Mouse (Mus musculus) midbrain, embryonic 16.5 days (tissue): ENCODE data around the gene Tob2. TPM values are rescaled to one million over a fixed set of nuclear protein-coding genes. Genes with fewer than 3 reads are reported as not detected.

Source experiments
- ATAC-seq: fragments of 200-750 bp; cut with Nextera tagmentation; 2 replicates; pipeline ENCODE4 v1.8.0; 2017; ENCODE audit warnings: moderate TSS enrichment
- H3K27ac ChIP-seq: fragments of 300-500 bp; sonication (generic); 2 replicates; pipeline ENCODE4 v1.5.1; 2014; ENCODE audit warnings: mild to moderate bottlenecking, low read length, mixed read lengths
- H3K27me3 ChIP-seq: fragments of 300-500 bp; sonication (generic); 2 replicates; pipeline ENCODE4 v1.6.1; 2014; ENCODE audit warnings: low read depth, low read length, mixed read lengths; ENCODE audit not compliant: control insufficient read depth, insufficient read depth
- H3K36me3 ChIP-seq: fragments of 300-500 bp; sonication (generic); 2 replicates; pipeline ENCODE4 v1.6.1; 2014; ENCODE audit warnings: mild to moderate bottlenecking, low read length, moderate library complexity, mixed read lengths; ENCODE audit not compliant: control insufficient read depth, insufficient read depth
- H3K4me1 ChIP-seq: fragments of 300-500 bp; sonication (generic); 2 replicates; pipeline ENCODE4 v1.6.1; 2014; ENCODE audit warnings: mild to moderate bottlenecking, low read length, mixed read lengths; ENCODE audit not compliant: control insufficient read depth, insufficient read depth
- H3K4me2 ChIP-seq: fragments of 300-500 bp; sonication (generic); 2 replicates; pipeline ENCODE4 v1.6.1; 2014; ENCODE audit warnings: mild to moderate bottlenecking, low read length, mixed read lengths
- H3K4me3 ChIP-seq: fragments of 300-500 bp; sonication (generic); 2 replicates; pipeline ENCODE4 v1.5.1; 2014; ENCODE audit warnings: low read depth, mild to moderate bottlenecking, low read length, moderate library complexity, mixed read lengths
- H3K9ac ChIP-seq: fragments of 300-500 bp; sonication (generic); 2 replicates; pipeline ENCODE4 v1.6.1; 2014; ENCODE audit warnings: low read depth, low read length, mixed read lengths
- H3K9me3 ChIP-seq: fragments of 300-500 bp; sonication (generic); replicated peaks from 2 replicates; pipeline ENCODE4 v1.6.1; 2014; ENCODE audit warnings: mild to moderate bottlenecking, low read length, mixed read lengths; ENCODE audit not compliant: control insufficient read depth, poor library complexity, severe bottlenecking
- WGBS: fragments of 180-500 bp; shearing (Covaris S2); extraction: QIAGEN DNeasy Blood & Tissue Kit; methylation state at CpG from one replicate; pipeline ENCODE4 v1.1.7; 2014; 5-methylcytosine and 5-hydroxymethylcytosine counted together
- polyA plus RNA-seq: library from polyadenylated mRNA; unstranded; fragments of >200 nt; fragmentation: Nextera tagmentation; extraction: Ambion mirVana; gene quantifications from 2 replicates; pipeline ENCODE4 v1.2.1, GENCODE M21; 2015

Gene Tob2
- polyA plus RNA-seq, 1 experiment from 2014 or later, result 17.1 TPM

GRCm38 (mm10) chr15:81846755-81847154 is 11.8 kb downstream of the Tob2 start:
- H3K27ac ChIP-seq, result no peak overlapping the region
- no peak for ATAC-seq
- H3K27me3 ChIP-seq, result no peaks in the 10 kb centered on the region
- H3K4me2 ChIP-seq, result no peak overlapping the region
- no peaks in the 10 kb centered on the region for H3K9me3 ChIP-seq
- no peaks in the 10 kb centered on the region for H3K4me1 ChIP-seq
- no peak overlapping the region for H3K9ac ChIP-seq
- H3K4me3 ChIP-seq, result no peak overlapping the region
- 88% methylated on average over 9 of the region's 9 CpGs for WGBS
- peaks cover 18% of the 10 kb centered on the region for H3K36me3 ChIP-seq

GRCm38 (mm10) chr15:81845724-81846123 is 12.9 kb downstream of the Tob2 start:
- no peak overlapping the region for H3K9ac ChIP-seq
- no peaks in the 10 kb centered on the region for H3K27me3 ChIP-seq
- no peak for ATAC-seq
- peaks cover 8% of the 10 kb centered on the region for H3K36me3 ChIP-seq
- 41% methylated on average over 4 of the region's 4 CpGs for WGBS
- H3K4me1 ChIP-seq, result no peaks in the 10 kb centered on the region
- H3K27ac ChIP-seq, result no peak overlapping the region
- no peaks in the 10 kb centered on the region for H3K9me3 ChIP-seq
- H3K4me2 ChIP-seq, result no peak overlapping the region
- no peak overlapping the region for H3K4me3 ChIP-seq

GRCm38 (mm10) chr15:81845033-81845625 is 13.5 kb downstream of the Tob2 start:
- Histone ChIP-seq H3K27ac (no peak overlapping the region), H3K4me3 (no peak overlapping the region), H3K4me2 (no peak overlapping the region), H3K36me3 (peaks cover 2% of the 10 kb centered on the region; the same call in 1 of the 2 replicates), H3K9ac (no peak overlapping the region), H3K27me3 (no peaks in the 10 kb centered on the region), H3K9me3 (no peaks in the 10 kb centered on the region), H3K4me1 (no peaks in the 10 kb centered on the region)
- 77% methylated on average over 5 of the region's 5 CpGs for WGBS
- no peak for ATAC-seq

GRCm38 (mm10) chr15:81842275-81842674 is 16.3 kb downstream of the Tob2 start:
- no peak overlapping the region for H3K27ac ChIP-seq
- WGBS, result 91% methylated on average over 7 of the region's 7 CpGs
- no peak overlapping the region for H3K4me2 ChIP-seq
- no peaks in the 10 kb centered on the region for H3K27me3 ChIP-seq
- ATAC-seq, result no peak
- no peaks in the 10 kb centered on the region for H3K4me1 ChIP-seq
- H3K9me3 ChIP-seq, result no peaks in the 10 kb centered on the region
- no peak overlapping the region for H3K4me3 ChIP-seq
- H3K9ac ChIP-seq, result no peak overlapping the region
- H3K36me3 ChIP-seq, result no peaks in the 10 kb centered on the region

- Histone ChIP-seq H3K27me3 (no peaks in the 10 kb centered on the region), H3K4me2 (no peak overlapping the region), H3K36me3 (no peaks in the 10 kb centered on the region), H3K4me3 (no peak overlapping the region), H3K27ac (no peak overlapping the region), H3K9me3 (no peaks in the 10 kb centered on the region), H3K9ac (no peak overlapping the region), H3K4me1 (no peaks in the 10 kb centered on the region)
- 93% methylated on average over 7 of the region's 7 CpGs for WGBS
- ATAC-seq, result no peak
These were observed 18.3 kb downstream of the Tob2 start for GRCm38 (mm10) chr15:81840306-81840705.

- peak; percentile 56; the same call in 1 of the 2 replicates for ATAC-seq
- H3K36me3 ChIP-seq, result no peaks in the 10 kb centered on the region
- H3K4me1 ChIP-seq, result no peaks in the 10 kb centered on the region
- H3K9me3 ChIP-seq, result no peaks in the 10 kb centered on the region
- H3K27ac ChIP-seq, result no peak overlapping the region
- no peaks in the 10 kb centered on the region for H3K27me3 ChIP-seq
- H3K4me3 ChIP-seq, result no peak overlapping the region
- H3K4me2 ChIP-seq, result no peak overlapping the region
- WGBS, result 66% methylated on average over 5 of the region's 5 CpGs
- no peak overlapping the region for H3K9ac ChIP-seq
These were observed 19.0 kb downstream of the Tob2 start for GRCm38 (mm10) chr15:81839634-81840033.

- 58% methylated on average over 14 of the region's 14 CpGs for WGBS
- ATAC-seq, result no peak
- H3K9me3 ChIP-seq, result no peaks in the 10 kb centered on the region
- no peak overlapping the region for H3K9ac ChIP-seq
- no peak overlapping the region for H3K4me2 ChIP-seq
- H3K27ac ChIP-seq, result no peak overlapping the region
- no peak overlapping the region for H3K4me3 ChIP-seq
- no peaks in the 10 kb centered on the region for H3K4me1 ChIP-seq
- no peaks in the 10 kb centered on the region for H3K27me3 ChIP-seq
- H3K36me3 ChIP-seq, result no peaks in the 10 kb centered on the region
These were observed 19.9 kb downstream of the Tob2 start for GRCm38 (mm10) chr15:81838554-81839235.

- 67% methylated on average over 7 of the region's 7 CpGs for WGBS
- Histone ChIP-seq H3K27ac (no peak overlapping the region), H3K36me3 (no peaks in the 10 kb centered on the region), H3K9ac (no peak overlapping the region), H3K9me3 (no peaks in the 10 kb centered on the region), H3K4me2 (no peak overlapping the region), H3K4me3 (no peak overlapping the region), H3K27me3 (no peaks in the 10 kb centered on the region), H3K4me1 (no peaks in the 10 kb centered on the region)
- no peak for ATAC-seq
These were observed 21.4 kb downstream of the Tob2 start for GRCm38 (mm10) chr15:81836966-81837920.
